Mouse (Mus musculus) brown adipose tissue, adult 24 weeks (tissue): ENCODE data around the gene Ttc6. TPM values are rescaled to one million over a fixed set of nuclear protein-coding genes. Genes with fewer than 3 reads are reported as not detected.

Experiments
- H3K27ac ChIP-seq: fragments of 200-500 bp; replicated peaks from 2 replicates; pipeline ENCODE4 v1.5.1; 2012; ENCODE audit warnings: low read depth, mild to moderate bottlenecking, low read length
- H3K4me1 ChIP-seq: fragments of 200-500 bp; 2 replicates; pipeline ENCODE4 v1.6.1; 2012; ENCODE audit warnings: low read length, mixed read lengths; ENCODE audit not compliant: control insufficient read depth, insufficient read depth, insufficient read length
- H3K4me3 ChIP-seq: fragments of 200-500 bp; 2 replicates; pipeline ENCODE4 v1.5.1; 2012; ENCODE audit warnings: low read depth, mild to moderate bottlenecking, low read length, moderate library complexity; ENCODE audit not compliant: insufficient read depth
- polyA plus RNA-seq: library from polyadenylated mRNA; stranded (reverse); fragments of >200 nt; gene quantifications from 2 replicates; pipeline ENCODE4 v1.2.4, GENCODE M21; 2012; ENCODE audit not compliant: missing spikeins, insufficient read depth, insufficient read length

Ttc6 gene
- polyA plus RNA-seq, result not detected in 2 replicates

- no peak within 1 kb of the TSS for H3K27ac ChIP-seq
- H3K4me1 ChIP-seq, result no peaks in the 10 kb centered on the region
- no peak within 1 kb of the TSS for H3K4me3 ChIP-seq
These were observed at the start of gene Ttc6 for GRCm38 (mm10) chr12:57563909-57564308. Gene Ttc6 (plus strand): TSS chr12:57564113.

GRCm38 (mm10) chr12:57514552-57514951, 49.4 kb upstream of the Ttc6 start:
- Histone ChIP-seq H3K4me3 (no peak overlapping the region), H3K4me1 (no peaks in the 10 kb centered on the region)

GRCm38 (mm10) chr12:57515702-57516377, 48.1 kb upstream of the Ttc6 start:
- H3K27ac ChIP-seq, result no peak overlapping the region

More at GRCm38 (mm10) chr12:57514552-57514951, 49.4 kb upstream of the Ttc6 start:
- no peak overlapping the region for H3K27ac ChIP-seq

GRCm38 (mm10) chr12:57528335-57528734, 35.6 kb upstream of the Ttc6 start:
- Histone ChIP-seq H3K4me1 (no peaks in the 10 kb centered on the region), H3K4me3 (no peak overlapping the region), H3K27ac (no peak overlapping the region)

More at GRCm38 (mm10) chr12:57515702-57516377, 48.1 kb upstream of the Ttc6 start:
- Histone ChIP-seq H3K4me1 (no peaks in the 10 kb centered on the region), H3K4me3 (no peak overlapping the region)

GRCm38 (mm10) chr12:57530474-57530873, 33.4 kb upstream of the Ttc6 start:
- Histone ChIP-seq H3K4me1 (no peaks in the 10 kb centered on the region), H3K27ac (no peak overlapping the region), H3K4me3 (no peak overlapping the region)

GRCm38 (mm10) chr12:57534517-57534878, 29.4 kb upstream of the Ttc6 start:
- no peak overlapping the region for H3K4me3 ChIP-seq
- no peaks in the 10 kb centered on the region; the same call in 1 of the 2 replicates for H3K4me1 ChIP-seq

GRCm38 (mm10) chr12:57534879-57535611, 28.9 kb upstream of the Ttc6 start:
- H3K4me1 ChIP-seq, result no peaks in the 10 kb centered on the region; the same call in 1 of the 2 replicates
- H3K4me3 ChIP-seq, result no peak overlapping the region
- no peak overlapping the region for H3K27ac ChIP-seq

More at GRCm38 (mm10) chr12:57534517-57534878, 29.4 kb upstream of the Ttc6 start:
- no peak overlapping the region for H3K27ac ChIP-seq

- Histone ChIP-seq H3K4me3 (no peak overlapping the region), H3K4me1 (no peaks in the 10 kb centered on the region; the same call in 1 of the 2 replicates), H3K27ac (no peak overlapping the region)
These were observed 27.6 kb upstream of the Ttc6 start for GRCm38 (mm10) chr12:57536056-57536908.

- Histone ChIP-seq H3K4me3 (no peak overlapping the region), H3K27ac (no peak overlapping the region), H3K4me1 (no peaks in the 10 kb centered on the region; the same call in 1 of the 2 replicates)
These were observed 26.8 kb upstream of the Ttc6 start for GRCm38 (mm10) chr12:57536909-57537670.

- H3K4me1 ChIP-seq, result no peaks in the 10 kb centered on the region; the same call in 1 of the 2 replicates
- no peak overlapping the region for H3K27ac ChIP-seq
- H3K4me3 ChIP-seq, result peak overlapping the region; percentile 27
These were observed 25.9 kb upstream of the Ttc6 start for GRCm38 (mm10) chr12:57537791-57538587.

- no peaks in the 10 kb centered on the region; the same call in 1 of the 2 replicates for H3K4me1 ChIP-seq
- peak overlapping the region; percentile 27 for H3K4me3 ChIP-seq
- no peak overlapping the region for H3K27ac ChIP-seq
These were observed 25.0 kb upstream of the Ttc6 start for GRCm38 (mm10) chr12:57538588-57539550.

- Histone ChIP-seq H3K4me3 (peak overlapping the region; percentile 27), H3K27ac (no peak overlapping the region), H3K4me1 (no peaks in the 10 kb centered on the region; the same call in 1 of the 2 replicates)
These were observed 24.3 kb upstream of the Ttc6 start for GRCm38 (mm10) chr12:57539551-57539985.

GRCm38 (mm10) chr12:57541118-57541517, 22.8 kb upstream of the Ttc6 start:
- no peak overlapping the region for H3K4me3 ChIP-seq
- H3K4me1 ChIP-seq, result no peaks in the 10 kb centered on the region; the same call in 1 of the 2 replicates
- H3K27ac ChIP-seq, result no peak overlapping the region
